Mouse (Mus musculus) cerebellum, adult 9-11 months (tissue): ENCODE measurements around the gene Timp2.
A peak's percentile ranks its signal among the peaks of the same experiment; 100 is the strongest.

Experiments used
- DNase-seq: peaks from one replicate; pipeline ENCODE4 v3.0.0; 2022

The Timp2 gene

DNA sequence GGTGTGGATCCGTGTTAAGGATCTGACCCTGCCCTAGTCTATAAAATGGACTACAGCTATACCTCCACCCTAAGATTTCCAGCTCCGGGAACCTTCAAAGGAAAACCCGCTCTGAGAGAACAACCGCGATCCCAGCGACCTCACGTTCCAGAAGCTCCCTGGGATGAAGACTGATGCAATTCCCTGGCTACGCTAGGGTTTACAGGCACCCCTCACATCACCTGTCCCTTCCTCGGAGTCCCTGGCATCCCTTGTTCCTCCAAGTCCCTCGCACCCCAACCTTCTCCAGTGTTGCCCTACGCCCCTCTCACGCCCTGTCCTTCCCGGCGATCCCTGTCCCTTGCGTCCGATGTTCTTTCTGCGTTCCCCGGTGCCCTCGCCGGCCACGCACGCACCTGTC is 66.0 kb downstream of the Timp2 start:
- DNase-seq, result no peak

GRCm38 (mm10) chr11:118289037-118289511 is 66.5 kb downstream of the Timp2 start:
- DNase-seq, result peak; percentile 51

DNA sequence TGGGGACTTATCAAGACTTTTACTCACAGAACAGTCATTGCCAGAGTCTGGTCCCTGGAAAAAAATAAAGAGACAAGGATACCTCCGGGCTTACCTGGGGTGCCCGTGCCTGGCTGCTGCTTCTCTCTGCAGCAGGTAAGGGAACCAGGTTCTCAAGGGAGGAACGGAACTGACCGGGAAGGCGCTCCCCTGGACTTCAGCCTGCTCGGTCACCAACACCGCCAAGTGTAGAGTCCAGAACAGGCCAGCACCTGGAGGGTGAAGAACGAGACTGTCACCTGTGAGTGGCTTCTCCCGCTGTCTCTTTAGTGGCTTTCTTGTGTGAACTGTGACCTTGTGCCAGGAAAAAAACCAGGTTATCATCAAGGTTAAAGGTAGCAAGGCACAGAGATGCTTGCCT is 68.0 kb downstream of the Timp2 start:
- DNase-seq, result no peak

- no peak for DNase-seq
These were observed 69.1 kb downstream of the Timp2 start for GRCm38 (mm10) chr11:118286434-118286833.

- DNase-seq, result peak; percentile 30
These were observed 69.7 kb downstream of the Timp2 start for GRCm38 (mm10) chr11:118285791-118286190.

GRCm38 (mm10) chr11:118280218-118280617 is 75.3 kb downstream of the Timp2 start:
- DNase-seq, result no peak

GRCm38 (mm10) chr11:118276328-118276727 is 79.2 kb downstream of the Timp2 start:
- no peak for DNase-seq

DNA sequence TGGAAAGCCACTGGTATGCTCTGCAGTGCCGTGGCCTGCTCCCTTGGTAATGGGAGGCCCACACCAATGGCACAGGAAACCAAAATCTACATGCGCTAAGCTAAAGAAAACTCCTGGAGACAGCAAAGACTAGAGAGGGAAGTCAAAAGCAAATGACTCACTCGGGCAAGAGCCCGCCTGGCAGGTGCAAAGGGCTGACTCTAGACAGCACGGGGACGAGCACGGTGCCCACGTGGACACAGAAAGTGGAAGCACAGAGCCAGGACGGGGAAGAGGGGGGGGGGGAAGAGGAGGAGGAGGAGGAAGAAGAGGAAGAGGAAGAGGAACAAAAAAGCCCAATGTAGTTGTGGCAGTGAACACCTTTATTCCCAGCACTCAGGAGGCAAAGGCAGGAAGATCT is 80.4 kb downstream of the Timp2 start:
- DNase-seq, result no peak

DNA sequence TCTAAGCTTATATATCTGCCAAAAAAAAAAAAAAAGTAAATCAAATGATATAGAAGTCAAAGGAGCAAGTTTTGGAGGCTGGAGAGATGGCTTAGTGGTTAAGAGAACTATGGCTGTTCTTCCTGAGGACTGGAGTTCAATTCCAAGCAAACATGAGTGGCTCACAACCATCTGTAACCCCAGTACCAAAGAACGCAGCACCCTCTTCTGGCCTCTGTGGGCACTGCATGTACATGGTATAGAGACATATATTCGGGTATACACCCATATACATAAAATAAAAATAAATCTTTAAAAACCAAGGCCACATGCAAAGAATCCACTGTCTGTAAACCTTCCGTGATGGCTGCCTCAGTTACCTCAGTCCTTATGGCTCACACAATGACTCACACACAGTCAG is 85.7 kb downstream of the Timp2 start:
- no peak for DNase-seq

GRCm38 (mm10) chr11:118266666-118267046 is 88.9 kb downstream of the Timp2 start:
- no peak for DNase-seq

DNA sequence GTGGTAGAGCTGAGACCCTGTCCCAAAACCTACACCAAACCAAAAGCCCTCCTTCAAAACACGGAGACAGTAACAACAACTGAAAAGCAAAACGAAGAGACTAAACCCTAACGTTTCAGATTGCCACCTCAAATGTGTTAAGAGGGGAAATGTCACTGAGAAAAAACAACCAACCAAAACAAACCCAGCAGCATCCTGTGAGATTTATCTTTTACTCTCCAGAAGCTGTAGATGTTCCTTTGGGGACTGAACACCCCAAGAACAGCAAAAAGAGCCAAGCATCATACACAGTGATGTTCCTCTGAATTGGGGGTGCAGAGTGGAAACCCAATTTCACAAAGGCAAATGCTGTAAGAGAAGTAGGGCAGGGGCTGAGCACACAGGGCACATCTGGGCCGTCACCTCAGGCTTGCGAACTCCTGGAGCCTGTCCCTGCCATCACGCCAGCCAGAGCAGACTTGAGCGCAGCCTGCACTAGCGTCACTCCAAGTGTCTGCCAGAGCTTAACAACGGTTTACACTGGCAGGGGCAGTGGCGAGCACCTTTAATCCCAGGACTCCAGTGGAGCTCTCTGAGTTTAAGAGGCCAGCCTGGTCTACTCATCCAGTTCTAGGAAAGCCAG is 89.4 kb downstream of the Timp2 start:
- no peak for DNase-seq

- no peak for DNase-seq
These were observed 89.9 kb downstream of the Timp2 start for GRCm38 (mm10) chr11:118265621-118266020.

DNA sequence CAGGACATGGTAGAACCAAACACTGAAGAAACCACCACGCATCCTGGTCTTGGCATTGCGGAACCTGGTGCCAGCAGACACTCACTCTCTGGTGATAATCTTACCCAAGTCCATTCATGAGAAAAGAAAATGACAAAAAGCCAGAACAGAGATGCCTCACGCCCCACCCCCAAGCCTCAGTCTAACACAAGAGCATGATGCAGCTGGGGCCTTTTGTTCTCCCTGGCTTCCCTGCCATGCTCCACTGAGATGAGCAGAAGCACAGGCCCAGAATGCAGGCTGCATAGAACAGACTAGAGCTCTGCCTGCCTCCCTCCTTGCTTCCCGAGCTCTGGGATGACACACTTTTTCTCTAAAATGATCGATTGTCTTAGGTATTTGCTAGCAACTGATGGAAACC is 92.4 kb downstream of the Timp2 start:
- no peak for DNase-seq

- no peak for DNase-seq
These were observed 95.5 kb downstream of the Timp2 start for GRCm38 (mm10) chr11:118260081-118260480.

DNA sequence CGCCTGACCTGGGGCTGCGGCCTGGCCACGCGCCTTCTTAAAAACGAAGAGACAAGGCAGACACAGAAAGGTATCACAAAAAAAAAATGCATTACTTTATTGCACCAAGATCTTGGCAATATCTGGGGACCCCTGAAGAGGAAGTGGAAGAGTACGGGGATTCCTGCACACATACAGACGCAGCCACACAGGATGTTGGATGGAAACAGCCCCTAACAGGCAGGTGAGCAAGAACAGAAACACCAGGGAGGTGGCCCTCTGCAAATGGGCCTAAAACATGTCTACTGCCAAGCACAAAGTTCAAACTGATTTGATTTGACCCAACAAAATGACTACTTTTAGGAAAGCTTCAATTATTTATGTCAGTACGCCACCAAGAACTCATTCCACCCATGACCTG is 96.0 kb downstream of the Timp2 start:
- no peak for DNase-seq

GRCm38 (mm10) chr11:118256371-118256770 is 99.2 kb downstream of the Timp2 start:
- DNase-seq, result no peak

GRCm38 (mm10) chr11:118254159-118254951 is 101.2 kb downstream of the Timp2 start:
- peak; percentile 95 for DNase-seq

- peak; percentile 65 for DNase-seq
These were observed 101.9 kb downstream of the Timp2 start for GRCm38 (mm10) chr11:118253447-118254158.
